Mouse (Mus musculus) gastrocnemius, postnatal 25 days (tissue): ENCODE measurements around the gene Spata20. TPM values are rescaled to one million over a fixed set of nuclear protein-coding genes. Genes with fewer than 3 reads are reported as not detected.

Experiments used
- DNase-seq: peaks from one replicate; pipeline ENCODE4 v3.0.0; 2022
- long read RNA-seq, 2 experiments: library from polyadenylated mRNA; stranded (forward); transcript quantifications; one replicate each; pipeline ENCODE4 v2.0.0; 2021
- total RNA-seq, 2 experiments: library from RNA; stranded (reverse); gene quantifications; 1 replicate in 1 of 2; 2 replicates in 1 of 2; pipeline ENCODE4 v1.2.3; 2021

Gene Spata20
- total RNA-seq: not detected
- long read RNA-seq, experiment 1: 0 reads
- long read RNA-seq, experiment 2: 0 reads

GRCm38 (mm10) chr11:94486001-94486400, at the start of gene Spata20:
Gene Spata20, minus strand, starts transcription at chr11:94486179.
- DNase-seq: peak; percentile 66

- DNase-seq: no peak
Measured at GRCm38 (mm10) chr11:94533171-94533570, 47.2 kb upstream of the Spata20 start.

GRCm38 (mm10) chr11:94528879-94529278, 42.9 kb upstream of the Spata20 start:
- DNase-seq: no peak

- DNase-seq: no peak
Measured at GRCm38 (mm10) chr11:94526171-94526879, 40.3 kb upstream of the Spata20 start.

DNA sequence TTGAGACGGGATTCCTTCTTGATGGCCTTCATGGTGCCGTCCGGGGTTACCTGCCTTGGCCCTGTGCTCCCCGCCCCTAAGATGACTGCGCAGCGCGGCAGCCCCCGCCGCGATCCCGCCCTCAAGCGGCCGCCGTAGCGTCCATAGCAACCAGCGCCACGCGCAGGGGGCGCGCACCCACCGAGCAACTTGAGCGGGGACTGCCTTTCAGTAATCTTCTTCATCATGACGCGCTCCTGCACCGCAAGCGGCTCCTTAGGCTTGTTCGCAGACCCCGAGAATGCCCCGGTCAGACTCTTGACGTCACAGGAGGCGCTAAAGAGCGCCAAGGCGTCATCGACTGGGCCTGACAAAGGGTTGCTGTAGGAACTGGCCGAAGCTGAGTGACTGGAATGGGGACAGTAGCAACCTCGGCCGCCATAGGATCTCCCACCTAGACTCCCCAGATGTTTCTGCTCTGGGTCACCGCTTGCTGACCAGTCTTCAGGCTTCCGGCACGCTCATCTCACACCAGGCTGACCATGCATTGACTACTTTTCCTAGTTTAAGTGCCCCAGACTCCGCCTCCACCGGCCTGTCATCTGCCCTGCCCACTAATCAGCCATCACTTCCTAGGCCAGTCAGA, 35.4 kb upstream of the Spata20 start, which contains the start of gene Mycbpap:
TSS of gene Mycbpap (minus strand) at position 524 of the 625 bp plus-strand sequence.
- no peak for DNase-seq

DNA sequence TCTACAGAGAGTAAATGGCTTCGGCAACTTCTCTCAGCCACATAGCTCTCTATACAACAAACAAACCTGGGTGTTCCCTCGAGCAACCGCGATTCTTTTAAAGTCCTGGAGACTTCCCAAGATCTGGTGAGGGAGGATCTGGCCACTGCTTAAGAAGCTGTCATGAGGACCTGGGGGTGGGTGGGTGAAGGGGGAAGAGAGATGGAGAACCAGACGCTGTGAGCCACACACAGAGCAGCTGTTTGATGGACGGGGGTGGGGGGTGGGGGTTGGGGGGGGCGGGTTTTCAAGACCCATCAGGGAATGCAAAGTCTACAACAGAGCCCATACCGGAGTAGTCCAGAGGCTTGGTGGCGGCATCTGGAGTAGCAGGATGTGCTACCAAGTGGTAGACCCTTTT, 27.5 kb upstream of the Spata20 start:
- DNase-seq: no peak

DNA sequence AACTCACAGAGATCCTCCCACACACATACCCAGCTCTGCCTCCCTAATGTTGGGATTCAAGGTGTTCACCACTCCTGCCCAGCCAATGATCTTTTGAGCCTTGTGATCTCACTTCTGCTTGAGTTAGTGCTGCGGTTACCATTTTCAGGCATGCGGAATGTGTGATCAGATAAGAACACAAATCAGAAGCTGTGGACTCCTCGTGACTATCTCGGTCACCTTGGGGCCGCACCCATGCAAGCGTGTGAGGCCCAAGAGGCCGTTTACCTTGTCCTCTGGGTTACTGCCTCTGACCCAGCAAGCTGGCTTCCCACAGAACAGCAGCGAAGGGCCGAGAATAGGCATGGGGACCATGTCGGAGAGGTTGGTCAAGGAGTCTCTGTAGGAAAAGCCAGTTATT, 23.0 kb upstream of the Spata20 start:
- no peak for DNase-seq

DNA sequence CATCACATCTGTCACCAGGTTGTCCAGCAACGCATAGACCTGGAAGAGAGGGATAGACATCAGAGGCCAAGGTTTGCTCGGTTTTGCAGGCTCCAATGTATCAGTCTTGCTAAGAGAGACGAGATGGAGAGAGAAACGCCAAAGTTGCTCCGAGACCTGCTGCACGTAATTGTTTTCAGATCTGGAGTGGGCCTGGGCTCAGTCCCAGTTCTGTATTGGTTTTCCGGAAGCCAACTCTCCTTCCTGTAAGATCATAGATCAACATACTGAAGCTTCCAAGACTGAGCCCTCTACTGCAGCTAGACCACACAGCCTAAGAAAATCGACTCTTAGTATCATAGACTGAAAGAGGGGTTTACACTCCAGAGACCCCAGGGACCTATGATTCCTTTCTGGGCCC, 15.5 kb upstream of the Spata20 start:
- no peak for DNase-seq

DNA sequence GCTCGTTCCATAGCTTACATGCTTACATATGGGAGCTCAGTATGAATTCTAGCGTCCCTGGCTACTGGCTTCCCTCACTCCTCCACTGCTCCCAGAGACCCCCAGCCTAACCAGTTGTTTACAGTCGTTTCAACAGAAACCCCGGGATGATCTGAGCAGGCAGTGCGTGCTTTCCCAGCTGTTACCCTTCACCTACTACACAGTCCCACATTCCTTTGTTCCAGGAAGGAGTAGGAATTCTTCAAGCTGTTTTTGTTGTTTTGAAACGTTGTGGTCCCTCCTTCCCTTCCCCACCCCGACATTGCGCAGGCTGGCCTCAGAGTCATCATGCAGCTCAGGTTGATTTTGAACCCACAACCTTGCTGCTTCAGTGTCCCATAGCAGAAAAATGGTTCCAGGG, 14.4 kb upstream of the Spata20 start:
- no peak for DNase-seq

DNA sequence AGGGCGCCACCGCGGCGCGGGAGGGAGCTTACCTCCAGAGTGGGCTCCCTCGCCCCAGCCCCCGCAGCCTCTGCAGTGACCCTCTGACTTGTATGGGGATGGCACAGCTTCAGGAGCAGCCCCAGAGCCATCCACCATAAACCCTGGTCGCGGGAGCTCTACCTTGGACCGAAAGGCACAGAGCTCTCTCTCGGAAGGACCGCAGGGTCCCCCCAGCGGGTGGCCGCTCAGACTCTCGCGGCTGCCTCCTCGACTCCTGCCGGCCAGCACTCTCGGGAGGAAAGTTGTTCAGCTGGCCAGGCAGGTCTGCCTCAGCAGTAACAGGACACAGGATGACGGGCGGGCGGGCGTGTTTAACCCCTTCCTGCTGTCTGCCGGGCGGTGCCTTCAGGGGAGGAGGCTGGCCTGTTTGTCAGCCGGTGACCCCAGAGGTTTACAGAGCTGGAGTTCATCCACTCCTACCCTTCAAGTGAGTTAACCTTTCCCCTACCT, 13.7 kb upstream of the Spata20 start, which contains the start of gene Epn3:
TSS of gene Epn3 (minus strand) at position 314 of the 492 bp plus-strand sequence.
- no peak for DNase-seq

GRCm38 (mm10) chr11:94499035-94499434, 13.1 kb upstream of the Spata20 start:
- DNase-seq: no peak

GRCm38 (mm10) chr11:94498093-94498996, 12.4 kb upstream of the Spata20 start:
- peak; percentile 22 for DNase-seq

GRCm38 (mm10) chr11:94495415-94495814, 9.4 kb upstream of the Spata20 start:
- DNase-seq: no peak

DNA sequence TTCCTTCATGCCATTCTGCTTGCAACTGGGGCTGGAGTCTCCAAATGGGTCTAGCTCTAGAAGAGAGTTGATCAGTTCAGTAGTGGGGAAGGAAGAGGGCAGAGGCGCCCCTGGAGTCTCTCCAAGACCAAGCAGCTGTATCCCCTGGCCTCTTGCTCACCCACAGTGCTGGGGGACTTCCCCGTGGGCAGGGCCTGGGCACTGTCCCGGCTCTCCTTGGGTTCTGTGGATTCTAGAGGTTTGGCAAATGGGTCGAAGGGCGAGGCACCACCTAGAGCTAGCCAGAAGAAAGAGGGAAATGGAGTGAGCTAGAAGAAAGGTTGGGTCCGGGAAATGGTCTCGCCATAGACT, 5.7 kb upstream of the Spata20 start:
- no peak for DNase-seq

DNA sequence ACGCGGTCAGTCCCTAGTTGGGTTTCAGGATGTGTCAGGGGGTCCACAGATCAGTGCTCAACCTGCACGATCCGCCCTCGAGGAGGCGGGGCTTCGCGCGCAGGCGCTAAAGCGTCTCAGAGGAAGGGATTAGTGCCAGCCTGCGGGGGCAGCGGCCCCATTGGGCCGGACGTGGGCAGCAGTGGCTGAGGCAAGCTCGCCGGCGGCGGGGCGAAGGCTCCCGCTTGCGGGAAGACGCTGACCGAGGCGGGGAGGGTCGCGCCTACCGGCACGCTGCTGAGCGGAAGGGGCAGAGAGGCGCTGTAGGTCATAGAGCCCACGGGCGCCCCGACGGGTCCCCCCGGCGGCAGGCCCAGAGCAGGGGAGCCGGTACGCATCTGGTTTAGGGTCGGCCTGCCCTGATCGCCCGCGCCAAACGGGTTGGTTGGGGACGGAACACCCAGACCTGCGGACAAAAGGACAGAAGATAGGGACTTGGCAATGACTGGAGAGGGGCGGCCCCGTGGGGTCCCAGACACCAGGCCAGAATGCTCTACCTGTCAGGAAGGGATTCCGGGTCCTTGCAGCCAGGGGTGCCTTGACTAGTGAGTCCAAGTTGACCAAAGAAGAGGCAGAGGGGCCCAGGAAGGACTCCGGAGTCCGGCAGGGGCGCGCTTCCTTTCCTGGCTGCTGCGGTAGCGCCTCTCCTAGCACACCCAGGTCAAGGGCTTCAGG, 5.2 kb upstream of the Spata20 start:
- DNase-seq: no peak

- no peak for DNase-seq
Measured at GRCm38 (mm10) chr11:94489745-94490144, 3.8 kb upstream of the Spata20 start.

DNA sequence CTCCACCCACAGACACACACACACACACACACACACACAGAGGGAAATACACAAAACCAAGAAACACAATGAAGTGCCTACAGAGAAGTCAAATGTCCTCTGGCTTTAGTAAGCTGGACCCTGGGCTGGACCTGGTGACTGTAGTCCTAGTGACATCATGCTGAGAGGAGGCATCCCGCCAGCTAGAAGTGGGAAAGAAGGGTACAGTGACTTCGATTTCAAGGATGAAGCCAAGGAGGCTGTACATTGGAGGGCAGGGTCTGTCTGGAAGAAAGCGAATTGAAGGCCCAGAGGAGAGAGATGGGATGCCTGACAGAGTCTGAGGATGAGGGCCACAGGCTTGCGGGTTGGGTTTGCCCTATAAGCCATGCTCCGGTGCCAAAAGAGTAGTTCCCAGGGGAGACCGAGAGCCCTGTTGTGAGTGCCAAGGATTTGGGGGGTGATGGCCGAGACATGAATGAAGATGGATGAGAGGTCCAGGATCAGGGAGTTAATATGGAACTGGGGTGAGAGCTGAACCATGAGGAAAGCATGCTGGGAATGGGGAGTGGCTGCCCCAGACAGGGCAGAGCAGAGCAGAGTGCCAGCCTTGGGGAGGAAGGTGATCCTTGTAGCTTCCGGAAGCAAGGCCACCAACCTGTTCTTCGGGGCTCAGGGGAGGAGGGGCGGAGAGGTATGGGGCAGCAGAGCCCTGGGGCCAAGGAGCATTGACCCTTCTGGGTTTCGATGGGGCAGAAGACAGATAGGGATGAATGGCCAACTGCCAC, 3.0 kb upstream of the Spata20 start:
- DNase-seq: no peak

- no peak for DNase-seq
Measured at GRCm38 (mm10) chr11:94485223-94485622, 756 bp downstream of the Spata20 start.

- DNase-seq: no peak
Measured at GRCm38 (mm10) chr11:94484636-94485035, 1.3 kb downstream of the Spata20 start.

GRCm38 (mm10) chr11:94483921-94484320, 2.1 kb downstream of the Spata20 start:
- DNase-seq: no peak

GRCm38 (mm10) chr11:94483436-94483835, 2.5 kb downstream of the Spata20 start:
- no peak for DNase-seq
